Mouse (Mus musculus) left cerebral cortex, adult 18-20 months (tissue): Measurements from ENCODE around the gene Snap91. TPM values are rescaled to one million over a fixed set of nuclear protein-coding genes. Genes with fewer than 3 reads are reported as not detected.

ENCODE experiments used
- DNase-seq, 2 experiments: peaks; one replicate each; pipeline ENCODE4 v3.0.0; 2021 to 2022; ENCODE audit warnings: low spot score in 2 of 2, mixed read lengths in 1 of 2
- total RNA-seq, 2 experiments: library from RNA; stranded (reverse); gene quantifications; 2 replicates each; pipeline ENCODE4 v1.2.3; 2021

Snap91 gene
- total RNA-seq, 2 experiments from 2014 or later: 387 to 388 TPM

DNA sequence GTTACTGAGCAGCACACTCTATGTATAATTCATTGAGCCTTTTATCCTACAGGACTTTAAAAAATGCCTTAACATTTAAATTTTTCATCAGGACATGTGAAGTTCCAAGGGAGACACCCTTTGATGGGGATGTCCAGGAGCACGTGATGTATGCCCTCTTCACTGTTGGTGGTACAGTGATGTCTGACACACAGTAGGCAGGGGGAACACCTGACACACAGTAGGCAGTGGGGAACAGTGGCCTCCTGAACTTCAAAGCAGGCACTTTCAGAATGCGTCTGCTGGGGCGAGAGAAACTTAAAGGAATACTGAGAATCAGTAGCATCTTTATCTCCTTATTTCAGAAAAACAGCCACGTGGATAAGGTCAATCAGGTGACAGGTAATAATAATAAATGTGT lies 62.8 kb downstream of the Snap91 start:
- no peak for DNase-seq

DNA sequence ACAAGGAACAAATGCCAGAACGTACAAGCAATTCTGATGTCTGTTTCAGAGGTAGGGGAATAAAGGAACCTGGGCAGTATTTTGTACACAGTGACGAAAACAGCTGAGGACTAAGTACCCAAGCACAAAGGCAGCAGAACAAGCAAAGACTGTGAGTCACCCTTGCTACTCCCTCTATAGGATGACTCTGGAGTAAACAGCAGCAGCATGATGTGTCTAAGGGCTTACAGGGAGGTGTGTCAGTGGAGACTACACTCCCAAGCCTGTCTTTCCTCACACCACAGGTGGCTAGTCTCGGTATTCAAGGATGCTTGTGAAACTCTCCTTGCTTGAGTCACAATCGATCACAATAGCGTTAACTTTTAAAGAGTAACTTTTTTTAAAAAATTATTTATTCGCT lies 66.1 kb downstream of the Snap91 start:
- no peak for DNase-seq

DNA sequence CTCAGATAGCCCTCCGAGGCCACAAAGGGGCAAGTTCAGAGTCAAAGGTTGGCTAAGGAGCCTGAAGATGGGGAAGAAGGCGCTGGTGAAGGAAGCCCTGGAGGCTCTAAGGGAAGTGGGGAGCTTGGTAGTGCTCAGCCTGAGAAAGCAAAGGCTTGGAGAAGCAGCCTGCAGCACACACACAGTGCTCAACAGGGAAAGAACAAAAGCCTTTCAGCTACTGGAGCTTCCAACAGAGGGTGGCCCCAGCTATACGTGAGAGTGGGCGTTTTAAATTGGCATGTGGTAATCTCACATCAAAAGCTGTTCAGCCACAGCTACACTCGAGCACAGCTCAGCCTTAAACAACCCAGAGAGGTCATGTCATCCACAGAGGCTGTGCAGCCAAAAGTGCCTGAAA lies 67.1 kb downstream of the Snap91 start:
- no peak for DNase-seq

GRCm38 (mm10) chr9:86810696-86811232 lies 69.7 kb downstream of the Snap91 start:
- DNase-seq: no peak

- no peak for DNase-seq
Measured at GRCm38 (mm10) chr9:86810213-86810612, 70.2 kb downstream of the Snap91 start.

- DNase-seq: no peak
Measured at GRCm38 (mm10) chr9:86800600-86801163, 79.8 kb downstream of the Snap91 start.

DNA sequence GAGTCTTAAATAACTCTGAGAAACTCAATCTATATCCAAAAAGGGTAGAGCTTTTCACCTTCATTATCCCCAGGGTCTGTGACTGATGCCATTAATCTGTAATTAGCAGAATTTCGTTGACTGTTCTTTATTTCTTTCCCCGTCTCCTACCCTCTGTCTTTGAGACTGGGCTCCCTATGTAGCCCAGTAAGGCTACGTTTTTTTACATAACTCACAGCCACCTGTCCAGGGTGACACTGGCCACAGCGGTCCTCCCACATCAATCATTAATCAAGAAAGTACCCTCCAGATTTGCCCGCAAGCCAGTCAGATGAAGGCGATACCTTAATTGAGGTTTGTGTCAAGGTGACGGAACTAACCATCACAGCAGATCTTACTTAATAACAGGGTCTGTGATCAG lies 81.4 kb downstream of the Snap91 start:
- DNase-seq: no peak

DNA sequence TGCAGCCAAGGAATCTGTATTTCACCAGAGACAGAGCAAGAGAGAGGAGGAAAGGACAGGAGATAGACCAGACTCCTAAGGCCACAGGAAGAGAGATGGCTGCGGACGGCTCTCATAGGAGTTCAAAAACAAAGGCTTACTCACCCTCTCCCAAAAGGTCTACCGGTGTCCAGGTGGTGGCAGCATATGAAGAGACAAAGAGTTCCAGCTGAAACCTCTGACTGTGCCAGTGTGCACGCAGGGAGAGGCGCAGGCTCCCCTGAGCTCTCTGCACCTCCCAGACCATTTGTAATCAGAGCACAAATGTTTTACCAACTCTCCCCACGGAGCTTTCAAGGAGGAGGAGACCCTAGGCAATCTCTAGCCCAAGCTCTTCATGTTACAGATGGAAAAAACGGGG lies 81.8 kb downstream of the Snap91 start:
- DNase-seq: no peak

DNA sequence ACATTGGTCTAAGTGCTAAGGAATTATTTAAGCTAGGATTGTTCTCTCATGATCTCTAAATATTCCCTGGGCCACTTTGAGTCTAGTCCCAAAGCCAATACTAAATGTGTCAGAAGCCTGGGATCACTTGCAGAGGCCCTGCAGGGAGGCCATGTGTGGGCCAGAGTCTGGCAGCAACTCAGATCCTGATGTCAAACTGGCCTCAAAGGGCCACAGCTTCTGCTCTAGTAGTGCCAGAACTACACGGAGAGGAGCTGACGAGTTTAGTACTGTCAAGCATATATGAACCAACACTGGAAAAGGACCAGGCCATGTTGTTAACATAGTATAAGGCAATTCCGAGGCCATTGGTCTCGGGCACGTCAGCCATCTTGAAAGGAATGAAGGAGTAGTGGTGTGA lies 82.3 kb downstream of the Snap91 start:
- no peak for DNase-seq

- no peak for DNase-seq
Measured at GRCm38 (mm10) chr9:86797553-86797952, 82.9 kb downstream of the Snap91 start.

DNA sequence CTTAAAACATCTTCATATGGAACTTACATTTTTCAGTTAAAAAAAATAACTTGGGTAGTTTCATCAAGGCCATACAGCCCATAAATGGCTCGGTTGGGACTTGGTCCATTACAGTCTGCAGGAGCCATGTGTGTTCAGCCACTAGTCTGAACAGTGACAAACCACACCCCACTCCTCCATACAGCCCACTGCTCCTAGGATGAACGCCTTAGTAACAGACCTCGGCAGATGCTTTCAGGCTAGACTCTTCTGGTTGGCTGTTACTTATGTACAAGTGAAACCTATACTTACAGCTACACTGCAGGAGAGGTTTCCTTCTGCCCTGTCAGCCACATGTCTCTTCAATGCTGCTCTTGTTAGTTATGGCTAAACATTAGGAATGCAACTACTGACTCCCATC lies 85.2 kb downstream of the Snap91 start:
- no peak for DNase-seq

DNA sequence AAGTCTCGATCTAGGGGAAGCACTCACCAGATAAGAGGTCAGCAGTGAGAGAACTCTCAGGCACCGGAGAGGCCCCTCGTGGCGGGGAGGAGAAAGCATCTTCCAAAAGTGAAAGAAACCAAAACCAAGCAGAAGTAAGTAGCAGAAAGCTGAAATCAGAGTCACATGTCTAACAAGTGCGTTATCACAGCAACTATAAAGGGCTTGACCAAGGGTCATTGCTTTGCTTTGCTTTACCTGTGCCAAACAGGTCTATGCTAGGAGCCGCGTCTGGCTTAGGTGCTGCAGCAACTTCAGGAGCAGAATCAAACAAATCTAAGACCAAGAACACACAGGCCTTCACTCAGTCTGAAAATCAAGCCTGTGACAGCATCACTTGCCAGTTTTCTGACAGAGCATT lies 88.5 kb downstream of the Snap91 start:
- DNase-seq: no peak

DNA sequence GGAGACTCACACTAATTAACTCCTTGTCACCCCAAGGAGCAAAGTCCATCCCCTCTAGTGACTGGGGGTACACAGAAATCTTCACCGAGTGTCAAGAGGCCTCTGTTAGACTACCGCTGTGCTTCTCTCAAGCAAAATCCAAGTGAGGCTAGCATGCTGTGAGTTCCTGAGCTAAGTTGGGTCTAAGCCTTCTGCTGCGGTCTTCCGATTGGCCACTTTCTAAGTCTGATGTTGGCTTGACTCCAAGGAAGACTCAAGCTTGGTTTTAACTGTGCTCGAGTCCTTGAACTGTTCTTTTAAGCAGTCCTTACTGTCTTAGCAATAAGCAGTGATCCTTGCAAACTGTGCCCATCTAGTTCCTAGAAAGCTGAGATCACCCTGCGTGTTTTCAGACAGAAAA lies 91.3 kb downstream of the Snap91 start:
- peak in 1 of 2 experiments; percentile 0 for DNase-seq

- DNase-seq: peak in 1 of 2 experiments; percentile 4
Measured at GRCm38 (mm10) chr9:86782836-86783235, 97.6 kb downstream of the Snap91 start.

GRCm38 (mm10) chr9:86781426-86781825 lies 99.0 kb downstream of the Snap91 start:
- no peak for DNase-seq

GRCm38 (mm10) chr9:86778212-86778611 lies 102.2 kb downstream of the Snap91 start:
- peak in 1 of 2 experiments; percentile 35 for DNase-seq

- DNase-seq: no peak
Measured at GRCm38 (mm10) chr9:86777309-86777708, 103.1 kb downstream of the Snap91 start.

DNA sequence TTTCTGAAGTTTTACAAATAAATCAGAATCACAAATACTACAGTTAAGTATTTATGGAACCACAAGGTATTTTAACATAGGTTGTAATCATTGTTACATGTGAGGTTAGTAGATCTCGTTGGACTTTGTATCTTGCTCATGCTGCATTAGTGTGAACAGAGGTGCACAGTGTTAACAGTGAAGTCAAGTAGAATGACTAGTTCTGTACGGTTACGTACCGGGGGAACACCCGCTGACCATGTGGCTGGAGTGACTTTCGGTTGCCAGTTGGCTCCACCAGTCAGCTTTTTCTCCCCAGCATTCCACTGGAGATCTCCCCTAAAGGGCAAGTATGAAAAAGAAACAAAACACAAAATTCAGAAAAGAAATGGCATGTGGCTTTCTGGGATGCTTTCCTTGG lies 105.1 kb downstream of the Snap91 start:
- no peak for DNase-seq

DNA sequence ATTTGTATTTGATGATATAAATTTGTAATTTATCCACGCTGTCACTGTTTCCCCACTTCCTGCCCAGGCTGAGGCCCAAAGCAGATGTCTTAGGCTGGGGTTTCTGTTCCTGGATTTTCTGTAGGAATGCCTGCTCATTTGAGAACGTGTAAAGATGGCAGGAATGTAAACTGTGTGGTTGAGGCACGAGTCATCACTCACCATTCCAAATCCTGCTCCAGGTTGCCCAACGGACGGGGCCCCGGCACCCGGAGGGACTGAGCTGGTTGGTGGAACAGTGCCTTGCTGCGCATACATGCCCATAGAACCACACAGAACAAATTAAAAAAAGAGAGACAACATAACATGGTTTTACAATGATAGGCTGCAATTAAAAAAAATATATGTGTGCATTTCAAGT lies 106.5 kb downstream of the Snap91 start:
- DNase-seq: no peak

DNA sequence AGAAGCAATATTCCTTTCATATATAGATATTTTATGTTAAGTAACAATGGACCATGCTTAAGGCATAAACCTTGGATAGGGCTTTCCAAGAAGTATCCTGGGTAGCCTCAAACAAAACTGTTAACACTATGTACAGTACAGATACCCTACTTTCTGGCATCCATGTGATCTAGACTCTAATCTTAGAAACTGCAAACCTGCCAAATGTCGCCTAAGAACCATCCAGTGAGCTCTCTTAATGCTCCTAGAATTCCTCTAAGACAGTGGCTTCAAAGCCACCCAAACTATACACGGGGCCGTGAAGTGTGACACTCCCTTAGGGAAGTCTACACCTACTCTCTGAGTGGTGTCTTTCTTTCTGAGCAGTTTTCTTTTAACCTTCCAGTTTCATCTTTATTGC lies 107.6 kb downstream of the Snap91 start:
- no peak for DNase-seq

GRCm38 (mm10) chr9:86766991-86767390 lies 113.5 kb downstream of the Snap91 start:
- DNase-seq: no peak

DNA sequence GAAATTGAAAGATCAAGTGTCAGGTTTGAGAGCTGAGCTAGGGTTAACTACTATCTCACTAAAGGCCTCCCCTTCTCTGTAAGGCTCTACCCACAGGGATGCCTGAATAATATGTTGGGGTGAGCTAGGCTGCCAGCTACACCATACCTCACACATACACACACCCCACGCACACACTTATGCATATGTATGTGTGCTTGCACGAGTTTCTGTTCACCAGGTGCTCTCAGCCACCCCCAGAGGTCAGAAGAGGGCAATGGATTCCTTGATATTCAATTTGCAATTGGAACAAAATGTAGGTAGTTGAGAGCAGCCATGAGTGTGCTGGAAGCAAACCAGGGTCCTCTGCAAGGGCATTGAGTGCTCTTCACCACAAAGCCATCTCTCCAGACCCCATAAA lies 116.5 kb downstream of the Snap91 start:
- no peak for DNase-seq
